Comparison of ENCODE assay signal across 13 mouse cellular contexts in the genomic region with DNA sequence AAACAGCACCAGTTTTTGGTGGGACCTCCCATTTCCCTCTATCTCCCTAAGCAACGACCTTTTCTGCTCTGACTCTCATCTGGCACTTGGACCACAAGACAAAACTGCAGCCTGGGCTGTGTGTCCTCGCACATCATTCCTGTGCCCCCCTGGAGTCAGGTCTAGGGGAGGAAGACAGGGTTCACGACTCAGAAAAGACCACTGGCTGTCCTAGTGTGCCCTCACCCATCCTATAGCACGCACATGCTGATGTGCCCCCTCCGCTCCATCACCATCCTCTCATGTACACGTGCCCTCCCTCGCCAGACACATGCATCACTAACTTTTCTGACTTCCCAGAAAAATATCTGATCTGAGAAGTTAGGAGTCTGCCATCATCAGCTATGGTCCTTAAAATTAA. TPM values are rescaled to one million over a fixed set of nuclear protein-coding genes. Genes with fewer than 3 reads are reported as not detected.
"Had no signal": no experiment of that assay in that cellular context is flagged by ENCODE, and none has a peak within 500 bp of the region (broad histone marks: within the 10 kb centered on the region; RNA-seq: fewer than 3 reads in every experiment).

No protein-coding gene starts in this region.

- H3K9ac ChIP-seq: kidney, embryonic 15.5 days; liver, embryonic 12.5 days; lung, embryonic 14.5 days; neural tube, embryonic 12.5 days had no signal

- H3K27ac ChIP-seq: kidney, embryonic 15.5 days; left cerebral cortex, adult 2 months; liver, embryonic 12.5 days; neural tube, embryonic 12.5 days had no signal

- H3K4me2 ChIP-seq: lung, embryonic 14.5 days; neural tube, embryonic 12.5 days had no signal

- H3K36me3 ChIP-seq: midbrain, embryonic 10.5 days; neural tube, embryonic 12.5 days had no signal

- H3K9me3 ChIP-seq: kidney, embryonic 15.5 days; liver, embryonic 12.5 days; midbrain, embryonic 10.5 days; neural tube, embryonic 12.5 days had no signal

- DNase-seq: kidney, adult 2 months; kidney, postnatal 14 days; lung, embryonic 14.5 days; lung, postnatal 10 days; lung, postnatal 4 days; midbrain, embryonic 14.5 days; right cerebral cortex, postnatal 14 days; thymus, postnatal 4 days had no signal

- H3K4me3 ChIP-seq: kidney, embryonic 15.5 days; left cerebral cortex, adult 2 months; liver, embryonic 12.5 days; midbrain, embryonic 10.5 days; neural tube, embryonic 12.5 days had no signal

- H3K27me3 ChIP-seq: kidney, embryonic 15.5 days; neural tube, embryonic 12.5 days had no signal

- ATAC-seq: liver, embryonic 12.5 days had no signal

RNA-seq across cellular contexts. Expression of a gene that starts 19.4 kb away (rescaled TPM):
- polyA plus RNA-seq: midbrain, embryonic 10.5 days; midbrain, embryonic 14.5 days had no signal
